Mouse (Mus musculus): ENCODE measurements around the gene Adarb2. TPM values are rescaled to one million over a fixed set of nuclear protein-coding genes. Genes with fewer than 3 reads are reported as not detected.
A peak's percentile ranks its signal among the peaks of the same experiment; 100 is the strongest.

The Adarb2 gene
- 0.20 and 0.40 TPM in 2 replicates for polyA plus RNA-seq (2014; fragmentation: Nextera tagmentation; extraction: Ambion mirVana)

GRCm38 (mm10) chr13:8202681-8203476, at the start of gene Adarb2:
Gene Adarb2 (plus strand): TSS chr13:8202866.
- no peak within 1 kb of the TSS for H3K9ac ChIP-seq (ENCODE audit: low read depth, low read length)
- ATAC-seq (replicated peaks; ENCODE audit: insufficient number of reproducible peaks, low FRiP score, low TSS enrichment), result no peak
- peak within 1 kb of the TSS; percentile 75 for H3K4me2 ChIP-seq
- H3K27me3 ChIP-seq (ENCODE audit: control insufficient read depth, insufficient read depth, low read length), result peaks cover 9% of the 10 kb centered on the region
- 1% methylated on average over 26 of the region's 26 CpGs for WGBS (ENCODE audit: insufficient replicate concordance)
- no peaks in the 10 kb centered on the region for H3K36me3 ChIP-seq (ENCODE audit: control insufficient read depth, insufficient read depth, low read length)
- H3K4me3 ChIP-seq (ENCODE audit: low read depth, low read length), result peak within 1 kb of the TSS; percentile 29
- no peaks in the 10 kb centered on the region for H3K9me3 ChIP-seq (replicated peaks; ENCODE audit: control insufficient read depth, low read length)
- H3K27ac ChIP-seq (ENCODE audit: low read depth, low read length), result no peak within 1 kb of the TSS
- H3K4me1 ChIP-seq (ENCODE audit: control insufficient read depth, insufficient read depth, low read length), result no peaks in the 10 kb centered on the region

- ATAC-seq (replicated peaks; ENCODE audit: insufficient number of reproducible peaks, low FRiP score, low TSS enrichment), result no peak
- 66% methylated on average over 1 of the region's 1 CpGs for WGBS (ENCODE audit: insufficient replicate concordance)
- Histone ChIP-seq H3K4me1 (ENCODE audit: control insufficient read depth, insufficient read depth, low read length) (no peaks in the 10 kb centered on the region), H3K27ac (ENCODE audit: low read depth, low read length) (no peak overlapping the region), H3K27me3 (ENCODE audit: control insufficient read depth, insufficient read depth, low read length) (no peaks in the 10 kb centered on the region), H3K9me3 (replicated peaks; ENCODE audit: control insufficient read depth, low read length) (no peaks in the 10 kb centered on the region), H3K4me2 (no peak overlapping the region), H3K4me3 (ENCODE audit: low read depth, low read length) (no peak overlapping the region), H3K36me3 (ENCODE audit: control insufficient read depth, insufficient read depth, low read length) (no peaks in the 10 kb centered on the region), H3K9ac (ENCODE audit: low read depth, low read length) (no peak overlapping the region)
These were observed 28.9 kb upstream of the Adarb2 start for GRCm38 (mm10) chr13:8173800-8174199.

GRCm38 (mm10) chr13:8191977-8192376, 10.7 kb upstream of the Adarb2 start:
- Histone ChIP-seq H3K9me3 (replicated peaks; ENCODE audit: control insufficient read depth, low read length) (no peaks in the 10 kb centered on the region), H3K27me3 (ENCODE audit: control insufficient read depth, insufficient read depth, low read length) (no peaks in the 10 kb centered on the region), H3K4me2 (no peak overlapping the region), H3K36me3 (ENCODE audit: control insufficient read depth, insufficient read depth, low read length) (no peaks in the 10 kb centered on the region), H3K4me1 (ENCODE audit: control insufficient read depth, insufficient read depth, low read length) (no peaks in the 10 kb centered on the region), H3K4me3 (ENCODE audit: low read depth, low read length) (no peak overlapping the region), H3K27ac (ENCODE audit: low read depth, low read length) (no peak overlapping the region), H3K9ac (ENCODE audit: low read depth, low read length) (no peak overlapping the region)
- WGBS (ENCODE audit: insufficient replicate concordance), result 65% methylated on average over 7 of the region's 7 CpGs
- ATAC-seq (replicated peaks; ENCODE audit: insufficient number of reproducible peaks, low FRiP score, low TSS enrichment), result no peak

- peaks cover 9% of the 10 kb centered on the region for H3K27me3 ChIP-seq (ENCODE audit: control insufficient read depth, insufficient read depth, low read length)
- no peaks in the 10 kb centered on the region for H3K9me3 ChIP-seq (replicated peaks; ENCODE audit: control insufficient read depth, low read length)
- H3K4me1 ChIP-seq (ENCODE audit: control insufficient read depth, insufficient read depth, low read length), result no peaks in the 10 kb centered on the region
- no peak overlapping the region for H3K4me2 ChIP-seq
- WGBS (ENCODE audit: insufficient replicate concordance), result 52% methylated on average over 3 of the region's 3 CpGs
- no peak for ATAC-seq (replicated peaks; ENCODE audit: insufficient number of reproducible peaks, low FRiP score, low TSS enrichment)
- no peak overlapping the region for H3K9ac ChIP-seq (ENCODE audit: low read depth, low read length)
- H3K36me3 ChIP-seq (ENCODE audit: control insufficient read depth, insufficient read depth, low read length), result no peaks in the 10 kb centered on the region
- H3K27ac ChIP-seq (ENCODE audit: low read depth, low read length), result no peak overlapping the region
- H3K4me3 ChIP-seq (ENCODE audit: low read depth, low read length), result no peak overlapping the region
These were observed 3.3 kb upstream of the Adarb2 start for GRCm38 (mm10) chr13:8199186-8199880.

- H3K27me3 ChIP-seq (ENCODE audit: control insufficient read depth, insufficient read depth, low read length), result peaks cover 9% of the 10 kb centered on the region
- H3K27ac ChIP-seq (ENCODE audit: low read depth, low read length), result no peak overlapping the region
- ATAC-seq (replicated peaks; ENCODE audit: insufficient number of reproducible peaks, low FRiP score, low TSS enrichment), result no peak
- H3K4me1 ChIP-seq (ENCODE audit: control insufficient read depth, insufficient read depth, low read length), result no peaks in the 10 kb centered on the region
- peak overlapping the region; percentile 75 for H3K4me2 ChIP-seq
- WGBS (ENCODE audit: insufficient replicate concordance), result 6% methylated on average over 4 of the region's 4 CpGs
- no peaks in the 10 kb centered on the region for H3K36me3 ChIP-seq (ENCODE audit: control insufficient read depth, insufficient read depth, low read length)
- H3K9ac ChIP-seq (ENCODE audit: low read depth, low read length), result no peak overlapping the region
- peak overlapping the region; percentile 29 for H3K4me3 ChIP-seq (ENCODE audit: low read depth, low read length)
- no peaks in the 10 kb centered on the region for H3K9me3 ChIP-seq (replicated peaks; ENCODE audit: control insufficient read depth, low read length)
These were observed 779 bp downstream of the Adarb2 start for GRCm38 (mm10) chr13:8203477-8203813.

- Histone ChIP-seq H3K36me3 (ENCODE audit: control insufficient read depth, insufficient read depth, low read length) (no peaks in the 10 kb centered on the region), H3K4me2 (peak overlapping the region; percentile 14; the same call in 1 of the 2 replicates), H3K4me3 (ENCODE audit: low read depth, low read length) (no peak overlapping the region), H3K9ac (ENCODE audit: low read depth, low read length) (no peak overlapping the region), H3K27me3 (ENCODE audit: control insufficient read depth, insufficient read depth, low read length) (peaks cover 6% of the 10 kb centered on the region), H3K27ac (ENCODE audit: low read depth, low read length) (no peak overlapping the region), H3K9me3 (replicated peaks; ENCODE audit: control insufficient read depth, low read length) (no peaks in the 10 kb centered on the region), H3K4me1 (ENCODE audit: control insufficient read depth, insufficient read depth, low read length) (no peaks in the 10 kb centered on the region)
- WGBS (ENCODE audit: insufficient replicate concordance), result 45% methylated on average over 16 of the region's 16 CpGs
- ATAC-seq (replicated peaks; ENCODE audit: insufficient number of reproducible peaks, low FRiP score, low TSS enrichment), result no peak
These were observed 4.7 kb downstream of the Adarb2 start for GRCm38 (mm10) chr13:8207337-8207736.

GRCm38 (mm10) chr13:8210776-8211175, 8.1 kb downstream of the Adarb2 start:
- Histone ChIP-seq H3K4me2 (no peak overlapping the region), H3K4me1 (ENCODE audit: control insufficient read depth, insufficient read depth, low read length) (no peaks in the 10 kb centered on the region), H3K9me3 (replicated peaks; ENCODE audit: control insufficient read depth, low read length) (no peaks in the 10 kb centered on the region), H3K9ac (ENCODE audit: low read depth, low read length) (no peak overlapping the region), H3K27ac (ENCODE audit: low read depth, low read length) (no peak overlapping the region), H3K36me3 (ENCODE audit: control insufficient read depth, insufficient read depth, low read length) (no peaks in the 10 kb centered on the region), H3K4me3 (ENCODE audit: low read depth, low read length) (no peak overlapping the region), H3K27me3 (ENCODE audit: control insufficient read depth, insufficient read depth, low read length) (no peaks in the 10 kb centered on the region; the same call in 1 of the 2 replicates)
- no peak for ATAC-seq (replicated peaks; ENCODE audit: insufficient number of reproducible peaks, low FRiP score, low TSS enrichment)
- WGBS (ENCODE audit: insufficient replicate concordance), result 70% methylated on average over 4 of the region's 4 CpGs

- Histone ChIP-seq H3K9ac (ENCODE audit: low read depth, low read length) (no peak overlapping the region), H3K27ac (ENCODE audit: low read depth, low read length) (no peak overlapping the region), H3K4me2 (no peak overlapping the region), H3K4me1 (ENCODE audit: control insufficient read depth, insufficient read depth, low read length) (no peaks in the 10 kb centered on the region), H3K27me3 (ENCODE audit: control insufficient read depth, insufficient read depth, low read length) (no peaks in the 10 kb centered on the region), H3K36me3 (ENCODE audit: control insufficient read depth, insufficient read depth, low read length) (no peaks in the 10 kb centered on the region), H3K9me3 (replicated peaks; ENCODE audit: control insufficient read depth, low read length) (no peaks in the 10 kb centered on the region), H3K4me3 (ENCODE audit: low read depth, low read length) (no peak overlapping the region)
- no peak for ATAC-seq (replicated peaks; ENCODE audit: insufficient number of reproducible peaks, low FRiP score, low TSS enrichment)
- 59% methylated on average over 1 of the region's 1 CpGs for WGBS (ENCODE audit: insufficient replicate concordance)
These were observed 36.2 kb downstream of the Adarb2 start for GRCm38 (mm10) chr13:8238871-8239270.
